Mouse (Mus musculus) left cerebral cortex, adult 2 months (tissue): ENCODE measurements around the gene Tprgl. TPM values are rescaled to one million over a fixed set of nuclear protein-coding genes. Genes with fewer than 3 reads are reported as not detected.

Experiments
- DNase-seq, 2 experiments: peaks; one replicate each; pipeline ENCODE4 v3.0.0; 2021 to 2022; ENCODE audit warnings: low spot score in 2 of 2, mixed read lengths in 1 of 2; ENCODE audit errors: extremely low spot score in 1 of 2
- H3K27ac ChIP-seq: fragments of 200-600 bp; 2 replicates; pipeline ENCODE4 v1.8.1; 2022
- H3K4me3 ChIP-seq: fragments of 200-600 bp; 2 replicates; pipeline ENCODE4 v1.8.1; 2022
- CTCF ChIP-seq: fragments of 200-600 bp; IDR thresholded peaks from 2 replicates; pipeline ENCODE4 v1.8.1; 2022; ENCODE audit warnings: antibody characterized with exemption, mild to moderate bottlenecking, moderate library complexity
- intact Hi-C: fragments of 180-260 bp; cut with DNase I; formaldehyde crosslinking; loops from one replicate; pipeline ENCODE4 v1.15.1; 2025
- total RNA-seq, 2 experiments: library from RNA; stranded (reverse); gene quantifications; 2 replicates each; pipeline ENCODE4 v1.2.3; 2021

The Tprgl gene
- total RNA-seq, 2 experiments from 2014 or later = 162 to 168 TPM

GRCm38 (mm10) chr4:154185001-154185400, 24.5 kb upstream of the Tprgl start:
- no peak overlapping the region for H3K27ac ChIP-seq
- intact Hi-C loops = no loop called here
- no peak for TF ChIP-seq CTCF
- H3K4me3 ChIP-seq = no peak overlapping the region
- no peak for DNase-seq

GRCm38 (mm10) chr4:154183566-154183965, 23.1 kb upstream of the Tprgl start:
- H3K4me3 ChIP-seq = no peak overlapping the region
- intact Hi-C loops = no loop called here
- no peak overlapping the region for H3K27ac ChIP-seq
- TF ChIP-seq CTCF = no peak
- DNase-seq = no peak

GRCm38 (mm10) chr4:154181001-154181400, 20.5 kb upstream of the Tprgl start:
- no peak for TF ChIP-seq CTCF
- intact Hi-C loops = no loop called here
- Histone ChIP-seq H3K4me3 (no peak overlapping the region), H3K27ac (peak overlapping the region; percentile 15; the same call in 1 of the 2 replicates)
- no peak for DNase-seq

- no peak overlapping the region for H3K27ac ChIP-seq
- DNase-seq = no peak
- TF ChIP-seq CTCF = no peak
- intact Hi-C loops = no loop called here
- no peak overlapping the region for H3K4me3 ChIP-seq
Measured at GRCm38 (mm10) chr4:154177257-154177656, 16.8 kb upstream of the Tprgl start.

GRCm38 (mm10) chr4:154171931-154172604, 11.6 kb upstream of the Tprgl start:
- no peak for DNase-seq
- no peak overlapping the region for H3K4me3 ChIP-seq
- no peak for TF ChIP-seq CTCF
- intact Hi-C loops = no loop called here
- no peak overlapping the region for H3K27ac ChIP-seq

GRCm38 (mm10) chr4:154171151-154171930, 10.9 kb upstream of the Tprgl start:
- TF ChIP-seq CTCF = no peak
- peak overlapping the region; percentile 47 for H3K4me3 ChIP-seq
- DNase-seq = no peak
- intact Hi-C loops = no loop called here
- no peak overlapping the region; the same call in 1 of the 2 replicates for H3K27ac ChIP-seq

GRCm38 (mm10) chr4:154170506-154171150, 10.2 kb upstream of the Tprgl start, which contains the start of gene Megf6:
Gene Megf6, plus strand, starts transcription at chr4:154170730.
- TF ChIP-seq CTCF = no peak
- intact Hi-C loops = no loop called here
- no peak within 1 kb of the TSS; the same call in 1 of the 2 replicates for H3K27ac ChIP-seq
- H3K4me3 ChIP-seq = peak within 1 kb of the TSS; percentile 47
- no peak for DNase-seq

- Histone ChIP-seq H3K4me3 (peak overlapping the region; percentile 11; the same call in 1 of the 2 replicates), H3K27ac (no peak overlapping the region)
- no peak for TF ChIP-seq CTCF
- DNase-seq = no peak
- intact Hi-C loops = no loop called here
Measured at GRCm38 (mm10) chr4:154170021-154170420, 9.6 kb upstream of the Tprgl start.

GRCm38 (mm10) chr4:154167053-154167452, 6.6 kb upstream of the Tprgl start:
- peak in 1 of 2 experiments; percentile 60 for DNase-seq
- H3K27ac ChIP-seq = no peak overlapping the region
- TF ChIP-seq CTCF = peak; percentile 71
- no peak overlapping the region for H3K4me3 ChIP-seq
- intact Hi-C loops = loop anchor here (10.0 kb wide), 1 partner anchor 108 kb away; no protein-coding TSS in a partner anchor

- peak; percentile 64 to 78 for DNase-seq
- intact Hi-C loops = loop anchor here (1.0 to 10.0 kb wide), 3 partner anchors 44 to 664 kb away; no protein-coding TSS in a partner anchor
Measured at GRCm38 (mm10) chr4:154163296-154163695, 2.8 kb upstream of the Tprgl start.

GRCm38 (mm10) chr4:154159961-154160537, 417 bp downstream of the Tprgl start:
- intact Hi-C loops = loop anchor here (2.0 to 10.0 kb wide), 7 partner anchors 17 to 805 kb away; partner anchors contain the start of genes Hes5, Lrrc47, Pank4 and Smim1
- TF ChIP-seq CTCF = no peak
- no peak for DNase-seq
- Histone ChIP-seq H3K4me3 (peak overlapping the region; percentile 98), H3K27ac (peak overlapping the region; percentile 87)

More at GRCm38 (mm10) chr4:154163296-154163695, 2.8 kb upstream of the Tprgl start:
- TF ChIP-seq CTCF = peak; percentile 82
- H3K4me3 ChIP-seq = no peak overlapping the region
- no peak overlapping the region for H3K27ac ChIP-seq
